Mouse (Mus musculus) heart, embryonic 16.5 days (tissue): ENCODE measurements around the gene 2310011J03Rik. TPM values are rescaled to one million over a fixed set of nuclear protein-coding genes. Genes with fewer than 3 reads are reported as not detected.

Experiments used
- ATAC-seq: fragments of 200-750 bp; cut with Nextera tagmentation; replicated peaks from 2 replicates; pipeline ENCODE4 v1.8.0; 2017; ENCODE audit warnings: moderate number of reproducible peaks; ENCODE audit not compliant: insufficient read depth, low FRiP score; ENCODE audit errors: extremely low read depth
- H3K27ac ChIP-seq: fragments of 300-500 bp; sonication (generic); 2 replicates; pipeline ENCODE4 v1.5.1; 2014; ENCODE audit warnings: mild to moderate bottlenecking, low read length, control low read depth, moderate library complexity
- H3K27me3 ChIP-seq: fragments of 300-500 bp; sonication (generic); 2 replicates; pipeline ENCODE4 v1.6.1; 2014; ENCODE audit warnings: low read length, mixed read lengths; ENCODE audit not compliant: control insufficient read depth, insufficient read depth
- H3K36me3 ChIP-seq: fragments of 300-500 bp; sonication (generic); 2 replicates; pipeline ENCODE4 v1.6.1; 2014; ENCODE audit not compliant: control insufficient read depth, insufficient read depth
- H3K4me1 ChIP-seq: fragments of 300-500 bp; sonication (generic); 2 replicates; pipeline ENCODE4 v1.6.1; 2014; ENCODE audit warnings: low read length, mixed read lengths; ENCODE audit not compliant: control insufficient read depth, insufficient read depth
- H3K4me2 ChIP-seq: fragments of 300-500 bp; sonication (generic); 2 replicates; pipeline ENCODE4 v1.6.1; 2014; ENCODE audit warnings: low read depth, mild to moderate bottlenecking, control low read depth, low read length
- H3K4me3 ChIP-seq: fragments of 300-500 bp; sonication (generic); 2 replicates; pipeline ENCODE4 v1.5.1; 2014; ENCODE audit warnings: mild to moderate bottlenecking, control low read depth, low read length
- H3K9ac ChIP-seq: fragments of 300-500 bp; sonication (generic); 2 replicates; pipeline ENCODE4 v1.6.1; 2014; ENCODE audit warnings: low read length, control low read depth
- H3K9me3 ChIP-seq: fragments of 300-500 bp; sonication (generic); replicated peaks from 2 replicates; pipeline ENCODE4 v1.6.1; 2016; ENCODE audit warnings: low read length; ENCODE audit not compliant: control insufficient read depth
- WGBS: fragments of 180-500 bp; shearing (Covaris S2); extraction: QIAGEN DNeasy Blood & Tissue Kit; methylation state at CpG from one replicate; pipeline ENCODE4 v1.1.7; 2014; 5-methylcytosine and 5-hydroxymethylcytosine counted together
- polyA plus RNA-seq: library from polyadenylated mRNA; unstranded; fragments of >200 nt; fragmentation: Nextera tagmentation; extraction: Ambion mirVana; gene quantifications from 2 replicates; pipeline ENCODE4 v1.2.1, GENCODE M21; 2015

The 2310011J03Rik gene
- polyA plus RNA-seq, 1 experiment from 2014 or later: 33.5 TPM

DNA sequence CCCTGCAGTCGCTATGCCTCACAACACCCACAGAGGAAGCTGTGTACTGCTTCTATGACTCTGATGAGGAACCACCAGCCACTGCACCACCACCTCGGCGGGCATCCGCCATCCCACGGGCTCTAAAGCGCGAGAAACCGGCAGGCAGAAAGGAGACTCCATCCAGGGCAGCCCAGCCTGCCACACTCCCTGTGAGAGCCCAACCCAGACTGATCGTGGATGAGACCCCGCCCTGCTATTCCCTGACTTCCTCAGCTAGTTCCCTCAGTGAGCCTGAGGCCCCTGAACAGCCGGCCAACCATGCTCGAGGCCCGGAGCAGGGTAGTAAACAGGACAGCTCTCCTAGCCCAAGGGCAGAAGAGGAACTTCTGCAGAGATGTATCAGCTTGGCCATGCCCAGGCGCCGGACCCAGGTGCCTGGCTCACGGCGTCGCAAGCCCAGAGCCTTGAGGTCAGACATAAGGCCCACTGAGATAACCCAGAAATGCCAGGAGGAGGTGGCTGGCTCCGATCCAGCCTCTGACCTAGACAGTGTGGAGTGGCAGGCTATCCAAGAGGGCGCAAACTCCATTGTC, 6.6 kb downstream of the 2310011J03Rik start:
- no peak; the same call in 1 of the 2 replicates for ATAC-seq
- Histone ChIP-seq H3K4me1 (peaks cover 33% of the 10 kb centered on the region), H3K4me2 (0 out of 2 replicates have a peak overlapping the region, but pooled peaks have one; percentile 15), H3K9ac (peak overlapping the region; percentile 43), H3K9me3 (no peaks in the 10 kb centered on the region), H3K36me3 (no peaks in the 10 kb centered on the region), H3K4me3 (0 out of 2 replicates have a peak overlapping the region, but pooled peaks have one; percentile 2), H3K27me3 (peaks cover 78% of the 10 kb centered on the region), H3K27ac (no peak overlapping the region)
- WGBS: 20% methylated on average over 20 of the region's 20 CpGs

DNA sequence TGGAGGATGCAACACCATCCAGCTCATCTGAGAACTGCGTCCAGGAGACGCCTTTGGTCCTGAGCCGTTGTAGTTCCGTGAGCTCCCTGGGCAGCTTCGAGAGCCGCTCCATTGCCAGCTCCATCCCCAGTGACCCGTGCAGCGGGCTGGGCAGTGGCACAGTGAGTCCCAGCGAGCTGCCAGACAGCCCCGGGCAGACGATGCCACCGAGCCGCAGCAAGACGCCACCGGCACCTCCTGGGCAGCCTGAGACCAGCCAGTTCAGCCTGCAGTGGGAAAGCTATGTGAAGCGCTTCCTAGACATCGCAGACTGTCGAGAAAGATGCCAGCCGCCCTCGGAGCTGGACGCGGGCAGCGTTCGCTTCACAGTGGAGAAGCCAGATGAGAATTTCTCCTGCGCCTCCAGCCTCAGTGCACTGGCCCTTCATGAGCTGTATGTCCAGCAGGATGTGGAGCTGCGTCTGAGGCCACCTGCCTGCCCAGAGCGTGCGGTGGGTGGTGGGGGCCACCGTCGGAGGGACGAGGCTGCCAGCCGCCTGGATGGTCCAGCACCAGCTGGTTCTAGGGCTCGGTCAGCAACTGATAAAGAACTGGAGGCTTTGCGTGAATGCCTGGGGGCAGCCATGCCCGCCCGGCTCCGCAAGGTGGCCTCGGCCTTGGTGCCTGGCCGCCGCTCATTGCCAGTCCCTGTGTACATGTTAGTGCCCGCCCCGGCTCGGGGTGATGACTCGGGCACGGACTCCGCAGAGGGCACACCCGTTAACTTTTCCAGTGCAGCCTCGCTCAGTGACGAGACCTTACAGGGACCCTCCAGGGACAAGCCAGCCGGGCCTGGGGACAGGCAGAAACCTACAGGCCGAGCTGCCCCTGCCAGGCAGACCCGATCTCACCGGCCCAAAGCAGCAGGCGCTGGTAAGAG, 7.5 kb downstream of the 2310011J03Rik start:
- Histone ChIP-seq H3K36me3 (no peaks in the 10 kb centered on the region), H3K27ac (no peak overlapping the region), H3K9ac (no peak overlapping the region), H3K9me3 (no peaks in the 10 kb centered on the region), H3K4me2 (no peak overlapping the region), H3K27me3 (peaks cover 79% of the 10 kb centered on the region), H3K4me3 (no peak overlapping the region), H3K4me1 (peaks cover 33% of the 10 kb centered on the region)
- no peak for ATAC-seq
- WGBS: 56% methylated on average over 54 of the region's 54 CpGs

DNA sequence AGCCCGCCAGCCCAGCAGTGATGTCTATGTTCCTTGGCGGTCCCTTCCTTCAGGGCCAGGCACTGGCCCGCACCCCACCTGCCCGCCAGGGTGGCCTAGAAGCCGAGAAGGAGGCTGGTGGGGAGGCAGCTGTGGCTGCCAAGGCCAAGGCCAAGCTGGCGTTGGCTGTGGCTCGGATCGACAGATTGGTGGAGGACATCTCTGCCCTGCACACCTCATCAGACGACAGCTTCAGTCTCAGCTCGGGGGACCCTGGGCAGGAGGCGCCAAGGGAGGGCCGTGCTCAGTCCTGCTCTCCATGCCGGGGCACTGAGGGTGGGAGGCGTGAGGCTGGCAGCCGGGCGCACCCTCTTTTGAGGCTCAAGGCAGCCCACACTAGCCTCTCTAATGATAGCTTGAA, 8.8 kb downstream of the 2310011J03Rik start:
- H3K4me2 ChIP-seq: no peak overlapping the region
- peaks cover 84% of the 10 kb centered on the region for H3K27me3 ChIP-seq
- no peak overlapping the region for H3K27ac ChIP-seq
- H3K36me3 ChIP-seq: no peaks in the 10 kb centered on the region
- H3K9ac ChIP-seq: no peak overlapping the region
- no peak overlapping the region for H3K4me3 ChIP-seq
- 72% methylated on average over 16 of the region's 16 CpGs for WGBS
- ATAC-seq: no peak
- peaks cover 25% of the 10 kb centered on the region for H3K4me1 ChIP-seq
- no peaks in the 10 kb centered on the region for H3K9me3 ChIP-seq

DNA sequence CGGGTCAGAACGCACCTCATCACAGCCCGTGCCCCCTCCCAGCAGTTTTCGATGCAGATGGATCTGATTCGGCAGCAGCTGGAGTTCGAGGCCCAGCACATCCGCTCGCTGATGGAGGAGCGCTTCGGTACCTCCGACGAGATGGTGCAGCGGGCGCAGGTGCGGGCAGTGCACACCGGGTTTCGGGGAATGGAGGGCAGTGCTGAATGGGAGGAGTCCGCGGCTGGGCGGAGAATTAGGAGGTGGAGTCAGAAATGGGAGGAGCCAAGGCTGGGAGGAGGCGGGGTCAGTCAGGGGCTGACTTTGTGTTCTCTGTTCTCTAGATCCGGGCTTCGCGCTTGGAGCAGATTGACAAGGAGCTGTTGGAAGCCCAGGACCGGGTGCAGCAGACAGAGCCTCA, 15.5 kb downstream of the 2310011J03Rik start:
- H3K9ac ChIP-seq: no peak overlapping the region
- H3K36me3 ChIP-seq: no peaks in the 10 kb centered on the region
- H3K27me3 ChIP-seq: peaks cover 74% of the 10 kb centered on the region
- 10% methylated on average over 25 of the region's 25 CpGs for WGBS
- no peak overlapping the region for H3K4me3 ChIP-seq
- H3K9me3 ChIP-seq: no peaks in the 10 kb centered on the region
- ATAC-seq: no peak
- no peak overlapping the region for H3K27ac ChIP-seq
- peaks cover 3% of the 10 kb centered on the region; the same call in 1 of the 2 replicates for H3K4me1 ChIP-seq
- H3K4me2 ChIP-seq: peak overlapping the region; percentile 15; the same call in 1 of the 2 replicates

DNA sequence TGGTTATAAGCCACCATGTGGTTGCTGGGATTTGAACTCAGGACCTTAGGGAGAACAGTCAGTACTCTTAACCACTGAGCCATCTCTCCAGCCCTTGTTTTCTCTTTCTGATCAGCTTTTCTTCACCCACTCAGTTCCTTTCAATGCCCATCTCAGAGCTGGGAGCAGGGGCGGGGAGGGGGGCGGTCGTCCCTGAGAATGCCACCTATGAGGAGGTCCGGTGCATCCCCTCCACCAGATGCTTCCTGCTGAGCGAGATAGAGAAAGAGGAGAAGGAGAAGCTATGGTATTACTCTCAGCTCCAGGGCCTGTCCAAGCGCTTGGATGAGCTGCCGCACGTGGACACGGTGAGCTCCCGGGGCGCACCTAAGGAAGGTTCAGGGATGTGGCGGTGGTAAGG, 15.9 kb downstream of the 2310011J03Rik start:
- H3K36me3 ChIP-seq: no peaks in the 10 kb centered on the region
- H3K27me3 ChIP-seq: peaks cover 77% of the 10 kb centered on the region
- WGBS: 21% methylated on average over 12 of the region's 12 CpGs
- no peak overlapping the region for H3K9ac ChIP-seq
- no peaks in the 10 kb centered on the region for H3K9me3 ChIP-seq
- peaks cover 3% of the 10 kb centered on the region; the same call in 1 of the 2 replicates for H3K4me1 ChIP-seq
- ATAC-seq: no peak
- no peak overlapping the region; the same call in 1 of the 2 replicates for H3K4me2 ChIP-seq
- no peak overlapping the region for H3K27ac ChIP-seq
- H3K4me3 ChIP-seq: no peak overlapping the region

DNA sequence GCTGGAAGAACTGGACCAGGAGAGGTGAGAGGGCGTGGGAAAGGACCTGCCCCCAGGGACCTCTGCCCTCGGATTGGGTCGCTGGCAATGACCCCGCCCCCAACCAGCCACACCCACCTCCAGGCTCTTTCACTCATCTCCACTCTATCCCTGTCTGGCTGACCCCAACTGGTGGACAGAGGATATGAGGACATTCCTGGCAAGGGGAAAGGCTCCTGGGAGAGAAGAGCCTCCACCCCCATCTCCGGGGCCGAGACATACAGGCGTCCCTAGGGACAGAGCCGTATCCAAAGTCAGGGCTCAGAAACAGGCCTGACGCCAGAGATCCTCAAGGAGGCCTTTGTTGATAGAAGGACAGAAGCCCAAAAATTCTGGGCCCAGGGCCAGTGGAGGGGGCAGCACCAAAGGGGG, 17.9 kb downstream of the 2310011J03Rik start:
- H3K27ac ChIP-seq: no peak overlapping the region; the same call in 1 of the 2 replicates
- H3K27me3 ChIP-seq: peaks cover 86% of the 10 kb centered on the region
- ATAC-seq: peak; percentile 57
- peaks cover 3% of the 10 kb centered on the region; the same call in 1 of the 2 replicates for H3K4me1 ChIP-seq
- H3K9me3 ChIP-seq: no peaks in the 10 kb centered on the region
- no peaks in the 10 kb centered on the region for H3K36me3 ChIP-seq
- peak overlapping the region; percentile 4; the same call in 1 of the 2 replicates for H3K4me2 ChIP-seq
- no peak overlapping the region for H3K9ac ChIP-seq
- WGBS: 9% methylated on average over 9 of the region's 9 CpGs
- no peak overlapping the region for H3K4me3 ChIP-seq

DNA sequence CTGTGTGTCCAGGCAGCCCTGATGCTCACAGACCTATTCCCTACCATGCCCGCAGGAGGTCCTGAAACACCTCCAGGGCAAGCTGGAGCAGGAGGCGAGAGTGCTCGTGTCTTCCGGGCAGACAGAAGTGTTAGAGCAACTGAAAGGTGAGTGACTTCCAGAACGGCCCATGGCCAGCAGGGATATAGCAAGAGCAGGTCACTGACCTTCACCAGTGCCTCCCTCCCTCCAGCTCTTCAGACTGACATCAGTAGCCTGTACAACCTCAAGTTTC, 18.3 kb downstream of the 2310011J03Rik start:
- Histone ChIP-seq H3K9me3 (no peaks in the 10 kb centered on the region), H3K9ac (no peak overlapping the region), H3K27me3 (peaks cover 86% of the 10 kb centered on the region), H3K36me3 (no peaks in the 10 kb centered on the region), H3K4me2 (no peak overlapping the region; the same call in 1 of the 2 replicates), H3K4me3 (no peak overlapping the region), H3K4me1 (peaks cover 3% of the 10 kb centered on the region; the same call in 1 of the 2 replicates), H3K27ac (no peak overlapping the region; the same call in 1 of the 2 replicates)
- 51% methylated on average over 5 of the region's 5 CpGs for WGBS
- ATAC-seq: no peak

DNA sequence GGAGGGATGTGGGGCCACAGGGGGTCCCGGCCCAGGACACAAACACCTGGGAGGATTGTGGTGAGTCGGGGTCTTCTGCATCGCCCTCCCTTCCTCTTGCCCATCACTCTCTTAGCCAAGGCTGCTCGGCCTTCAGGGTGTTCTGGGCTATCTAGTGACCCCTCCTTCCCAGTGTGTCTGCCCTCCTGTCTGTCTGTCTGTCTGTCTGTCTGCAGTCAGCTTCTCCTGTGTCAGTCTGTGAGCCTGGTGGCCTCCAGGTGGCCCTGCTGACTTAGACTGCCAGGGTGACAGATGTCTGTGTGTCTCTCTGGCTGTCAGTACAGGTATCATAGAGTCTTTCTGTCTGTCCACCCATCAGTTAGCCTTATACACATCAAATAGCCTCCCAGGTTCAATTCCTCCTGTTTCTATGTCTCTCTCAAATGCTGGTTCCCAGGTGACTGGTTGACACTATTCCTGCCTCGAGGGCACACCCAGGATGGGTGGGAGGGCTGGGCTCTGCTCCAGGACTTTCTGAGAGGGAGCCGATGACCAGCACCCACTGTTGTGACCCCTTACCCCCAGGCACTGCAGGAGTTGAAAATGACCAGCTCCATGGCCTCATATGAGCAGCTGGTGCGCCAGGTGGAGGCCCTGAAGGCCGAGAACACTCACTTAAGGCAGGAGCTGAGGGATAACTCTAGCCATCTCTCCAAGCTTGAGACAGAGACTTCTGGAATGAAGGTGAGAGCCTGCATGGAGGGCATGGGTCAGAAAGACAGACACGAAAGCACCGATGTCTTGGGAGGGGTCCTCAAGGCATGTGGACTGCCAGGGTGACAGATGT, 18.9 kb downstream of the 2310011J03Rik start:
- Histone ChIP-seq H3K4me3 (no peak overlapping the region), H3K27ac (no peak overlapping the region), H3K4me2 (no peak overlapping the region), H3K27me3 (peaks cover 80% of the 10 kb centered on the region), H3K36me3 (no peaks in the 10 kb centered on the region), H3K4me1 (peaks cover 3% of the 10 kb centered on the region; the same call in 1 of the 2 replicates), H3K9ac (no peak overlapping the region), H3K9me3 (no peaks in the 10 kb centered on the region)
- WGBS: 71% methylated on average over 10 of the region's 10 CpGs
- no peak for ATAC-seq
